Mouse (Mus musculus): ENCODE data around the gene Hp1bp3. TPM values are rescaled to one million over a fixed set of nuclear protein-coding genes. Genes with fewer than 3 reads are reported as not detected.

The Hp1bp3 gene
- polyA plus RNA-seq, 2 experiments from 2014 or later: 130 to 146 TPM

- ATAC-seq: peak; percentile 25
Measured at GRCm38 (mm10) chr4:138223623-138224022, 7.5 kb downstream of the Hp1bp3 start.

- no peak for ATAC-seq
Measured at GRCm38 (mm10) chr4:138246756-138247665, 30.9 kb downstream of the Hp1bp3 start.

- ATAC-seq: peak; percentile 69
Measured at GRCm38 (mm10) chr4:138250088-138250960, 34.2 kb downstream of the Hp1bp3 start, which contains the start of the genes Sh2d5 and Kif17. Sh2d5 (plus strand) TSS chr4:138250403. Kif17 (plus strand) TSS chr4:138250435.

- ATAC-seq: no peak
Measured at GRCm38 (mm10) chr4:138251819-138252218, 35.7 kb downstream of the Hp1bp3 start.

GRCm38 (mm10) chr4:138252231-138252630 is 36.1 kb downstream of the Hp1bp3 start:
- ATAC-seq: no peak

- ATAC-seq: no peak
Measured at GRCm38 (mm10) chr4:138257116-138257687, 41.1 kb downstream of the Hp1bp3 start.

- no peak for ATAC-seq
Measured at GRCm38 (mm10) chr4:138258663-138259062, 42.6 kb downstream of the Hp1bp3 start.

- no peak for ATAC-seq
Measured at GRCm38 (mm10) chr4:138259482-138259881, 43.4 kb downstream of the Hp1bp3 start.

- ATAC-seq: peak; percentile 75
Measured at GRCm38 (mm10) chr4:138261843-138262681, 46.0 kb downstream of the Hp1bp3 start.

- ATAC-seq: no peak
Measured at GRCm38 (mm10) chr4:138267869-138268268, 51.8 kb downstream of the Hp1bp3 start.

GRCm38 (mm10) chr4:138272011-138272997 is 56.2 kb downstream of the Hp1bp3 start:
- no peak for ATAC-seq

- ATAC-seq: no peak
Measured at GRCm38 (mm10) chr4:138278346-138278745, 62.2 kb downstream of the Hp1bp3 start.

- peak; percentile 86 for ATAC-seq
Measured at GRCm38 (mm10) chr4:138282834-138283233, 66.7 kb downstream of the Hp1bp3 start.

- ATAC-seq: no peak
Measured at GRCm38 (mm10) chr4:138286411-138286810, 70.3 kb downstream of the Hp1bp3 start.

GRCm38 (mm10) chr4:138288691-138289090 is 72.6 kb downstream of the Hp1bp3 start:
- no peak for ATAC-seq

GRCm38 (mm10) chr4:138292028-138292427 is 75.9 kb downstream of the Hp1bp3 start:
- no peak for ATAC-seq

GRCm38 (mm10) chr4:138293261-138293948 is 77.3 kb downstream of the Hp1bp3 start:
- no peak for ATAC-seq

GRCm38 (mm10) chr4:138293949-138294550 is 78.0 kb downstream of the Hp1bp3 start:
- no peak for ATAC-seq
